Mouse (Mus musculus): ENCODE measurements around the gene Ggct.
"Not testable (repeated sequence)": the region's sequence is repeated elsewhere in the genome, so short reads cannot be mapped to it uniquely, and the experiment has no call there.

The Ggct gene

DNA sequence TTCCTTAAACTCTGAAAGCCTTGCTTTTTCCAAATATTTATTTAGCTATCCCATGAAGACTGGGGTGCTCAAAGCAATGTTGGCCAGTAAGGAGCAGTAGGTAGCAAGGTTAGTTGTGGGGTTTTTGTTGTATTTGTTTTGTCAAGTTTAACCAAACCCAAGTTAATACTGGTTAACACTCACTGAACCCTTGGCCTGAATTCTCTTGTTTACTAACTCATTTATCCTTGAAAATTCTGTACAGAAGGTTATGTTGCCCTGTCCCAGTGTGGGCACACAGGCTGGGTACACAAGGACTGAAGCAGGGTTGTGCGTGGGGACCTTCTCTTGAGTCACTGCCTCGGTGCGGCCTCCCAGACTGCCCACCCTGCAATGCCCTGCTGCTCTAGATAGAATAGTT is 3.6 kb upstream of the Ggct start:
- no peak for DNase-seq (ENCODE audit: low read depth)

DNA sequence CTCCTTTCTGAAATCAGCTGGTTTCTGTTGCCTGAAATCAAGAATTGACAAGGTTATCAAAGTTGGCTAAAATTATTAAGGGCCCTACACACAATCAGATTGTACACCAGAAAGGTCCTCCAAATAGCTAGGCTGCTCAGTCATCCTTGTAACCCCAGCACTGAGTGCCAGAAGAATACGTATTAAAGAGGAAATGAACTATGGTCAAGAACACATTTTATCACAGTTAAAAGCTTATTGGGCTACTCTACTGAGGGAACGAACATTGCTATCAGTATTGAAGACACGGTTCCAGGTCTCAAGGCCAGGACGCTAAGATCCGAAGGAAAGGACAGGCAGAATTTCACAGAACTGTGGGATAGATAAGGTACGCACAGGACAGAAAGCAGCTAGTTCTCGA is 609 bp downstream of the Ggct start:
- no peak for DNase-seq (ENCODE audit: low read depth)

DNA sequence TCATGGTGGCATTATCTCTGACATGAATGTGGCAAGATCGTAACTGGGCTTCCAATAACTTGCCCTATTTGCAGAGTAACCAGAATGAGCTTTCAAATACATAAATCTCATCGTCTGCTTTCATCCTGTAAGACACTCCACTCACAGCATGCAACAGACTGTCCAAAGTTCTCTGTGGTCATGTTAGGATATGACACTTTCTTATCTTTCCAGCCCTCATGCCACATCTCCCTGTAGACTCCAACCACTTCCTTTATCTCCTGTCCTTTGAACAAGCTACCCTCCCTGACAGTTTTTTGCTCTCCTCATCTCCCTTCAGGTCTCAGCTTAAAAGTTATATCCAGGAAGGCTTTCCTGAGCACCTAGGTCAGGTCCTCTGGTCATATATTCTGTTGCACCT is 1.6 kb downstream of the Ggct start:
- peak; percentile 37 for DNase-seq (ENCODE audit: low read depth)

DNA sequence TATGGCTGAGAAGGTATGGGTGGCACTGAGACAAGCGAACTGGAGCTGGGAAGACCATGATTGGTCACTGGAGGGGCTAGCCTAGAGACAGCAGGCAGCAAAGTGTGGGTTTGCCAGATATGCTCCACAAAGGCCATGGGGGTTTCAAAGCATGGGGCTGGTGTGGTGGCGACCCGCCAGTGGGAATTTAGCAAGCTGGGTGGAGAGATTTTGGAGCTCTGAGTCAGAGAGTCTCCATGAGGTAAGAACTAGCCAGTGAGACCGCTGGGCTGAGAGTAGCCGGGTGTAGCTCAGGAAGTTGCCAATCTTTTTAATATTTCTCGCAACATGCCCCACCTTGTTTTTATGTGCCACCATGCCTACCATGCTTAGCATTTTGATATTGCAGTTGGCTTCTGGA is 4.6 kb downstream of the Ggct start:
- no peak for DNase-seq (ENCODE audit: low read depth)

DNA sequence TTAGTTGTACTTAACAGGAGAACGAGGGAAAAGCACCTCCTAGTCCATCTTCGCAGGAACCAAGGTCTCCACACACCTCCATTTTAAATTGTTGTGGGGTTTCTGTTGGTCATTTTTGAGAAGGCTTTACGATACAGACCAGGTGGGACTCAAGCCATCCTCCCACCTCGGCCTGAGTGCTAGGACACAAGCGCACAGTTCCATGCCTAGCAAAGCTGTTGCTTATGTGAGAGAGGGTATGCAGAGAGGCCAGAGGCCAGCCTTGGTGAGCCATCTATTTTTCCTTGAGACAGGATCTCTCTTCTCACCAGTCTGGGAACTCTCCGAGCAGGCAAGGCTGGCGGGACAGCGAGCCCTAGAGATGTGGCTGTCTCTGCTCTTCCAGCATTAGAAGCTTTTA is 8.7 kb downstream of the Ggct start:
- DNase-seq (ENCODE audit: low read depth): no peak

DNA sequence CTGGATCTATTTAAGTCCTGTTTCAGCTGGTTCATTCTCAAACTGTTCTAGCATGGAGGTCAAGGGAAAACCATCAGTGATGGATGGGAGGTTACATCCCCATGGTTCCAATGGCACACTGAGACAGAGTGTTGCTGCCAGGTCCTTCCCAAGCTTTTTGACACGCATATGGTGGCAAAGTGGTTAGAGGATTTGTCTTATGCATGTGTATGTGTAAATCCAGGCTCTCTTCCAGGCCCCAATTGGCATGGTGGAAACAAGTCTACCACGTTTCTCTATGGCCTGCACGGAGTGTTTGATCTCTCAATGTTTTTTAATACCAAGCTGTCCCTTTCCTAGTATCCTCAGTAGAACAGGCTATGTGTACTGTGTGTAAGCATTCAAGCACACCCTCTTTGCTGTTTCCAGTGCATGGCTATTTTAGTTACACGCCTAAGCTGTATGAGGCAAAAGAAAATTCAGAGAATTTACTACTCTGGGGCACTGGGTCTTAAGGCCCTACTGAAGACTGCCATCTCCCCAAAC is 9.2 kb downstream of the Ggct start:
- DNase-seq (ENCODE audit: low read depth): no peak

DNA sequence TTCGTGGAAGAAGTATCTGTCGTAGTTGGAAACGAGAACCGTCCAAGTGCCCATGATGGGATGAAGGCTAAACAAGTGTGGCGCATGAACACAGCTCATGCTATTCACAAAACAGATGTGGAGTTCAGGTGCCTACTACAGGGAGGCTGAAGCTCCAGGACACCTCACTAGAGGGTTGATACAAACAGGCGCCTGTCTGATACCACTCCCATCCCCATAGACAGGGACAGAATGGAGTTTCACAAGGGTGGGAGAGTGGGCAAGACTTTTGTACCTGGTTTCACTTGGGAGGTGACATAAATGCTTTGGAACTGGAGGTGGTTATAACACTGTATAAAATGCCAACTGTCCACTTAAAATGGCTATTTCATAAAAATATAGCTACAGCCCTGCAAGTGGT is 13.3 kb downstream of the Ggct start:
- no peak for DNase-seq (ENCODE audit: low read depth)

DNA sequence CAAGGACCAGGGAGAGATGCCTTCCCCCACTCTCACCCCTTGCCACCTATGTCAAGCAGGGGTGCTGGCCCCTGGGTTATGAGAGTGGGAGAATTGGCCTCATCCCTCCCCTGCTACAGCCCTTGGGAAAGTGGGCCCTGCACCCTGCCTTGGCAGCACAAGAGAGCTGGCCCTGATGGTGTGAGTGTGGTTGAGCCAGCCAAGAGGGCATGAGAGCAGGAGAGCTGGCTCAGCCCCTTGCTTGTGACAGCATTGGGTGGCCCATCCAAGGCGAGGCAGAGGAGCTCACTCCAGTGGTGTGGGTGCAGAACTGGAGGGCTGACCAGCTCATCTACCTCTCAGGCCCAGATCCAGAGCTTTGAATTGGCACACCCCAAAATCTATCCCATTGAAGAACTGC is 17.1 kb downstream of the Ggct start:
- no peak for DNase-seq (ENCODE audit: low read depth)

DNA sequence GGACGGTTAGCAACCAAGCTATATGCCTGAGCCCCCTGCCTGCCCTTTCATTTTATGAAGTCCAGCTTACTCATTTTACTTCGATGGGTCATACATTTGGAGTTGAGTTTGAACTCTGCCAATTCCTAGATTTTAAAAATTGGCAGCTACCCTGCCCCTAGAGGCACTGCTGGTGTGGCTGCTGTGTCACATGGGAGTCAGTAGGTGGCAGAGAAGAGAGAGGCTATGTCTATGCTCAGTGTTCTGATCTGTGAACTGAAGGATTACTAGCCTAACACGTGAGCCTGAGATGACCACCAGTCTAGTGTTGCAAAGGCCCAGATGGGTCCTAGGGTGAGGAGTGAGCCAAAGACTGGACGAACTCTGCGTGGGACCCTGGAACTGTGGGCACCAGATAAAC is 18.2 kb downstream of the Ggct start:
- peak; percentile 61 for DNase-seq (ENCODE audit: low read depth)

DNA sequence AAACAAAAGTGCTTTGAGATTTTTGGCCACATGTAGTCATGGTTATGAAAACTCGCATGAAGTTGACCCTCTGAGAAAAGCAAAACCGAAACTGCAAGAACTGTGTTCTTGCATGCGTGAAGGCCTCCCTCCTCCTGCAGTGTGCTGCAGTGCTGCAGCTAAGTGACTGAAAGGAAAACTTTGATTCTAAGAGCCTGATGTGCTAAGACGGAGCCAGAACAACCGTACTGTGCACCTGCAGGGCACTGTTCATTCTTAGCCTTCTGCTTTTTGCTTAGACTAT is 19.9 kb downstream of the Ggct start:
- peak; percentile 74 for DNase-seq (ENCODE audit: low read depth)

DNA sequence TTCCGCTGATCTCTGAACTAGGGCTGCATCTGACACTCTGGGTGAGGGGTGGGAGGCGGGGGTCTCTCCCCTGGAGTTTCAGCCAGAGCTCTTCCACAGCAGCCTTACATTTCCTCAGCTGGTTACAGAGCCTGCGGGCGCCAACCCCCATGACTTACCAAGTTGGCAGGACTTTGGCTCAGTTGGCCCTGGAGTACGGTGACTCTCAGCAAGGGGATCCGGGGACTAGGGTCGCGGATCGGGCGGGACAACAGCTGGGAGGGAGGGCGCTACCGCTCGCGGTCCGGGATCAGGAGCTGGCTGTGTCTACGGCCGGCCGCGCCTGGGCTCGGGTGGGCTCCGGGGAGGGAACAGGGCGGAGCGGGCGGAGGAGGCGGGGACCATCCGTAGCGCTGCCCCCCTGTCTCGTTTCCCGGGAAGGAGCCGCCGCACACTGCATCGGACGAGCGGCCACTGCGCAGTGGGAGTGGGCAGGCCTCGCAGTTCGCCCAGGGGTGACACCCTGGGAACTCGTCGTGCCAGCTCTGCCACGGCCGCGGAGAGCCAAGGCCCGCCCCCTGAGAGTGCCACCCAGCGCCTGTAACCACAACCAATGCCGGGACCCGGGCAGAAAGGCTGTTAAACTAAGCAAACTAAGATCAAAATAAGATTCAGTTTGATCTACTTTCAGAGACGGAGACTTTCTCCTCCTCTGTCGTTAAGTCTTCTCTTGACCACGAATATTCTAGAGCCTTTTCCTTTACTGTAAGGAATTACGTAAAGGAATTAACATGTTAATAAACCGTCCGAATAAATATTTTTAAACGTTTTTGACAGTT is 20.4 kb downstream of the Ggct start, which contains the start of gene Nod1:
TSS of gene Nod1 (minus strand) at position 502 of the 818 bp plus-strand sequence.
- peak; percentile 78 for DNase-seq (ENCODE audit: low read depth)

DNA sequence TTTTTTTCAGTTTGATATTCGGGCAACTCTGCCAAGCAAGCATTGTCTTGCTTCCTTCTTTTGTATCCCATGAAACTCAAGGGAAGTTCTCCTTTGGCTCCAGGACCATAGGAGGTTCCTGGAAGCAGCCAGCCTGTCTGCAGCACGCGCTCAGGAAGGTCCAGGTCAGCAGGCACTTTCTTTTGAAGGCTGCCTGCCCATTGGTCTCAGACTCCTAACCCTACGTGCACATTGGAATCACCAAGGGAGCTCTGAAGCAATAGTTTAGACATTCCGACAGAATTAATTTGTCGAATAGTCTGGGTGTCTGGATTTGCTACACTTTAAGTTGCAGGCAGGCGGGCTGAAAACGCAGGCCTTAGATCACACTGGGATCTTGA is 21.0 kb downstream of the Ggct start:
- DNase-seq (ENCODE audit: low read depth): no peak

DNA sequence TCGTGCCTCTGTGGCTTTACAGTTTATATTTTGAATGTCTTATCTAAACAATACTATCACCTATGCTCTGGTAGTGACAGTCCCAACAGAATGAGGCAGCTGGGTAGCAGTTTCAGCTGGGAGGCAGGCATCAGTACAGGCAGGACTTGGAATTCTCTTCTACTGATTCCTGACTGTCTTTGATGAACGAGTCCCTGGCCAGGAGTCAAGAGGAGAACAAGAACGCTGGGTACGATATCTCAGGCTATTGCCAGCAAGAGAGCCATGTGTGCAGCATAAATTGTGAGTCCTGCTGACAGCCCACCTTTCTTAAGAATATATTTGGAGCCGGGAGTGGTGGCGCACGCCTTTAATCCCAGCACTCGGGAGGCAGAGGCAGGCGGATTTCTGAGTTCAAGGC is 22.2 kb downstream of the Ggct start:
- DNase-seq (ENCODE audit: low read depth): no peak

DNA sequence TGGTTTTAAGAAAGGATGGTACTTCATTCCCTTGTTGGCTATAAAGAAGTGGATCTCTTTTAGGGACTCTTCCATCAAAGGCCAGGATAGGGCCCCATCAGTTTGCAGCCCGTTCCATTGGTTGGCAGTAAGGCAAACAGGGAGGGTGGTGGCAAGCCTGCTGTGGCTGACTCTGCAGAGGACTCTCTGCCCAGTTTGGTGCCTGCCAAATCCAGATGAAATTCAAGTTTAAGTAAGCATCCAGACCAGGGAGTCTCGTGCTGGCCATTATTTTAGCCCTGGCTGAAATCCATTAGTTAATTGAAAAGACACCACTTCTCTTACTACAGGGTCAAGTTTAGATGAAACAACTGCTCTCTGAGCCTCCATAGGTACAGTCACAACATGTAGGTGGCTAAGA is 22.9 kb downstream of the Ggct start:
- DNase-seq (ENCODE audit: low read depth): no peak

DNA sequence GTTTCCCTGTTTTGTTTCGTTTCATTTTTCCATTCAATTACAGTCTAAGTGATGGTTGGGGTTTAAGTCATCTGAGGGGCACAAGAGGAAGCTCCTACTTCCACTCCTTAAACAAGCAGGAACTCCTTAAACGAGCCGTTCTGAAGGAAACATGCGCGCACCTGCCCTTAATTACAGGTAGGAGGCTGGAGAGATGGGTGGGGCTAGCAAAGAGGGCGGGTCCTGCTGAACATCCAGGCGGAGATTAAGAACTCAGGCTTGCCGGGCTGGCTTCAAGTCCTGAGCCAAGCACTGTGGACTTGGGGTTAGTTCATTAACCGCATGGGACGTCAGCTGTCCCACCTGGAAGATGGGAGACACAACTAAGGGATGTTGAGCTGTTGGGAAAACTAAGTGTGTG is 25.2 kb downstream of the Ggct start:
- no peak for DNase-seq (ENCODE audit: low read depth)

DNA sequence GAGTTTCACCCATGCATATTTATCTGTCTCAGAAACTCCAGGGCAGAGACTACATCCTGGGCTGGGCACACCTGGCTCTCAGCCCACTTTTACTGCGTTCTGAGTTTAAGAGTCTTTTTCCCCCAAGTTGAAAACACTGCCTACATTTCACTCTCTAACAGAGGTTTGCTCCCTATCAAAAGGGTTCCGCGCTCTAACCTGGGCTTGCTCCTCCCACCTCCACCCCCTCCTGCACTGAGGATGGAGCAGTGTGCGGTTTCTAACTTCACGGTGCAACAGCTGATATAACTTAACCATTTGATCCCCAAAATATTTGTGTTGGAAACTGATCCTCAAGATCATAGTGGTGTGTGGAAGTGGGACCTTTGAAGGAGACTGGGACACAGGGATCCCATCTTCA is 27.5 kb downstream of the Ggct start:
- DNase-seq (ENCODE audit: low read depth): peak; percentile 67

DNA sequence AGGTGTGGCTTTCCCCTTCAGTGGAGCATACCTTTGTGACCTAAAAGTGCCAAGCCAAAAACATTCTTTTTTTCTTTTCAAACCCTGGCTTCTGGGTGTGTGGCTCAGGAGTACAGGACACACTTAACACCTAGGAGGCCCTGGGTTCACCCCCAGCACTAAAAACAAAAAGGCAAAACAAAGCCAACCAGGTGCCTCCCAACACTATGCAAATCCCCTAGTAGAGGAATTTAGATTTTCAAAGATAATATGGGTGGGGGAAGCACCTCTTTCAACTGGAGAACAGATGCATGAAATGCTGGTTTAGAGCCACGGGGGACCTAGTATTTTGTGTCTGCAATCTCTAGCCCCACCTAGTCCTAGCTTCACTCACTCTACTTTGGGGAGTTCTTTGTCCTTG is 28.0 kb downstream of the Ggct start:
- DNase-seq (ENCODE audit: low read depth): no peak

DNA sequence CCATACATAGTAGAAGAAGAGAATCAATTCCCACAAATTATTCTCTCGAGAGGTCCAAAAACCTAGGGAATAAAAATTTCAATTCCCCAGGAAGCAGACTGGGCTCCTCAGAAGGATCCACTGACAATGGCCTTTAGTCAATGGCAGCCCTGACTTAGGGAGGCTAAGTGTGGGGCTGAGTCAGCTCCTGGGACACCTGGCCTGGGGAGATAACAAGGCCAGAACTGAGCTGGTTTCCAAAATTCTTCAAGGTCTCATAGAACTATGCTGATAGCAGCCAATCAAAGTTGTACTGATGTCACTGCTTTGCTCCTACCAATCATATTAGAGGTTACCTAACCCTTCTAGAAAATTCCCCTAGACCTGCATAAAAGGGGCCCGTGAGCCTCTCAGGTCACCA is 29.2 kb downstream of the Ggct start:
- no peak for DNase-seq (ENCODE audit: low read depth)

DNA sequence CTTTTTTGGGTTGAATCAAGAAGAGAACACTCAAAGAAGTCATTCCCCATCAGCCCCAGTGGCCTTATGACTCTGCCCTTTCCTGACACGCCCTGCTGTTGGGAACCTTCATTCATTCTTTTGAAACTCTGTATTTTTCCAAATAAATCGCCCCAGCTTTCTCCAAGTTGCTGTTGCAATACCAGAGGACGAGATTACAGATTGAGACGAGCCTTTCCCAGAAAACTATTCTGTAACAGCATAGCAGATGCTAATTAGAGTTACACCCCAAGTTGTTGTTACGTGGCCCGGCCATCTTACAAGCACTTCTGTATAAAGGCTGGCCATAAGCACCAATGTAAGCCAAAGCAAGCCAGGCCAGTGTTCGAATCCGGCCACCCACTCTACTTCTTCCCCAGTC is 35.1 kb downstream of the Ggct start:
- no peak for DNase-seq (ENCODE audit: low read depth)

DNA sequence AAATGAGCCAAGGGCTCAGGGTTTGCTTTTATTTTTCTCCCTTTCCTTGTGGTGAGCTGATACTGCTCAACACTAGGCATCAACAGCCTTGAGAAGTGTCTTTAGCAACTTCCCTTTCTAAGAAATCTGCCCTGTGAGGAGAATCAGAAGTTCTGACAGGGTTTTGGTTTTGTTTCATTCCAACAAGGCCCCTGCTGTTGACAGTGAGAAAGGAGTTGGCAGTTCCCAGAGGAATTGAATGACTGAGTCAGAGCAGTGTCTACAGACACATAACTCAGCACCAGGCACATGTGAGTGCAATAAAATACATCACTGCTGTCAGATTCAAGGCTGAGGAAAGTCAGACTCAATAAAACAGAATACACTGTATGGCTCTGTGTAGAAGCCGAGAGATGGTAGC is 36.3 kb downstream of the Ggct start:
- DNase-seq (ENCODE audit: low read depth): no peak

DNA sequence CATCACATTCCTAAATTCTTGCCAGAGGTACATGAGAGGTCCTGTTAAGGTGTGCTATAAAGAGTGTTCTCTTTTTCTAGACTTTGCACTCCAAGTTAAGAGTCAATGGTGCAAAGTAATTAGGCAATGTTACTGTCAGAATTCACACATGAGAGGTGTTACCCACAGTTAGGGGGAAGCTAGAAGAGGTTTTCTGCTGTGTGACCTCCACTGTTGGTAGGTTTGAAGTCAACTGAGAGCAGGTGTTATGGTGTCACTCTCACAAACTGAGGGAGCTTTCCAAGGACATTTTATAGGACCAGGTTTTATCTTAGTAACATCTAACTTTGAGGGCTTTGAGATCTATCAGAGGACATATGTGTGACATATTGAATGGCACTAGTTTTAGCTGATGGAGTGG is 36.8 kb downstream of the Ggct start:
- no peak for DNase-seq (ENCODE audit: low read depth)

DNA sequence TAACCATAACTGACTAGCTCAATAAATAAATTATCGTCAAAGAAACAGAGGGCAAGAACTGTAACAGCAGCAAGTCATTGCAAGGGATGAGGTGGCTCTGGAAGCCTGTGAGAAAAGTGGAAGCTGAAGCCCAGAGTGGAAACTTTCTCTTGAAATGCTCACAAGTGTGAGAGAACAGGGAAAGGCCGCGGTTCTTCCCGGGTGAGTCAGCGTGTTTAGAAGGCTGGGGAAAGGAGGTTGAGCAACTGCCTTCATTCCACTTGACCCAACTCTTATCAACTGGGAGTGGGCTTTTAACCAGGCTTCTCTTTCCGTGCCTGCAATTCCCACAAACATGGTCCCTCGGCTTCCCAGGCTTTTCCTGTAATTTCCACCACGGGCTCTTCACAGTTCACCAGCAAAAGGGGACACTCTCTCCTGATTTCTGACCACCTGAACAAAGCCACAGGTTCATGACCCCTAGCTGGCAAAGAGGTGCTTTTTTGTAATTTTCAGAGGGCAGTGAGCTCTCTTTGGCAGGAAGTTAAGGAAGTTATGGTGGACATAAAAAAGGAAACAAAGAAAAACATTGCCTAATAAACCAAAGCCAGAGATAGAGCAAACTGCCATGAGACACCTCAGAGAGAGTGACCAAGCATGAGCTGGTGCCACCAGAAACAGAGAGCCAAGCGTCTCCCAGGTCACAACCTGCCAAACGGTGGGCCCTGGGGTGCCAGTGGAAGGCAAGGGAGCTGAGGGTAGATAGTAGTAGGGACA is 37.9 kb downstream of the Ggct start:
- DNase-seq (ENCODE audit: low read depth): no peak

DNA sequence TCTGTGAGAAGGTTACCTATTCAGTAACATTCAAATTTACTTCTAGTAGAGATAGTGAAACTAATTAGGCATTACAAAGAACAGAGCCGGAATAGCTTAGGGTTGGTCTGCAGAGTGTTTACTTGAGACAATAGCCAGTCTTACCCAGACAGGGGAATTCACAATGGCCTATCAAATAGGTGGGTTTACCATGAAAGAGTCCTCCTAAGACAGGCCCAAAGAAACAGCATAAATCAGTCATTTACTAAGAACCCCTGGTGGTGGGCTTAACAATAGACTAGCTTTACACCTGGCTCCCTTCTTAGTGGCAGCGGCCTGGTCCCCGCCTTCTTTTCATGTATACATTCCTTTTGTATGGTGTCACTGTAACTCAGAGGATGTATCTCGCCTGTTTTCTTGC is 39.4 kb downstream of the Ggct start:
- DNase-seq (ENCODE audit: low read depth): not testable (repeated sequence)

DNA sequence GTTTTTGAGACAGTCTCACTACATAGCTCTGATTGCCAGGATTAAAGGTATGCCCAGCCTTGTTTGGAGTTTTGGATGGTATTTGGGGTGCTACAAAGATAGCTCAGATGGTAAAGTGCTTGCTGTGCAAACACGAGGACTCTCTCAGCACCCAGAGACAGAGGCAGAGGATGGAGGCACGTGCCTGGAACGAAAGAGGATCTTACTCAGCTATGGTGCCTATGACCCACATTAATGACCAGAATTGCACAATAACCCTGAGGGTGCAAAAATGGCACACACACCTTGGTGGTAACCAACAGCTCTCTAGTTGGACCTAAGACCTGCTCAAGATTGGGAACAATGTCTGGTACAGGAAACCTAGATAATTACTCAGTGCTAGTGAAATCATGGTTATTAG is 40.2 kb downstream of the Ggct start:
- DNase-seq (ENCODE audit: low read depth): no peak
